Mouse (Mus musculus) kidney, adult 11 months (tissue): ENCODE measurements around the gene Bsn.
"Not testable (repeated sequence)": the region's sequence is repeated elsewhere in the genome, so short reads cannot be mapped to it uniquely, and the experiment has no call there.

ENCODE experiments used
- DNase-seq: peaks from one replicate; pipeline ENCODE4 v3.0.0; 2022

The Bsn gene

GRCm38 (mm10) chr9:108196920-108197677, 6.9 kb upstream of the Bsn start:
- DNase-seq, result no peak

- not testable (repeated sequence) for DNase-seq
These were observed 6.0 kb upstream of the Bsn start for GRCm38 (mm10) chr9:108196222-108196621.

- DNase-seq, result no peak
These were observed 747 bp downstream of the Bsn start for GRCm38 (mm10) chr9:108189488-108189786.

- no peak for DNase-seq
These were observed 1.2 kb downstream of the Bsn start for GRCm38 (mm10) chr9:108189023-108189422.

GRCm38 (mm10) chr9:108188511-108188910, 1.7 kb downstream of the Bsn start:
- DNase-seq, result no peak

- DNase-seq, result no peak
These were observed 2.6 kb downstream of the Bsn start for GRCm38 (mm10) chr9:108187616-108188015.

- no peak for DNase-seq
These were observed 4.4 kb downstream of the Bsn start for GRCm38 (mm10) chr9:108185786-108186185.

GRCm38 (mm10) chr9:108183531-108183994, 6.6 kb downstream of the Bsn start:
- DNase-seq, result no peak

- no peak for DNase-seq
These were observed 7.2 kb downstream of the Bsn start for GRCm38 (mm10) chr9:108182806-108183506.

GRCm38 (mm10) chr9:108178391-108178790, 11.8 kb downstream of the Bsn start:
- DNase-seq, result no peak

GRCm38 (mm10) chr9:108175116-108175838, 14.9 kb downstream of the Bsn start:
- DNase-seq, result no peak

GRCm38 (mm10) chr9:108172777-108173350, 17.3 kb downstream of the Bsn start:
- peak; percentile 30 for DNase-seq

- DNase-seq, result peak; percentile 13
These were observed 20.4 kb downstream of the Bsn start for GRCm38 (mm10) chr9:108169751-108170150.

- no peak for DNase-seq
These were observed 25.0 kb downstream of the Bsn start for GRCm38 (mm10) chr9:108165143-108165542.

- DNase-seq, result no peak
These were observed 26.4 kb downstream of the Bsn start for GRCm38 (mm10) chr9:108163646-108164284.

GRCm38 (mm10) chr9:108157891-108158290, 32.3 kb downstream of the Bsn start:
- no peak for DNase-seq

- no peak for DNase-seq
These were observed 32.7 kb downstream of the Bsn start for GRCm38 (mm10) chr9:108157451-108157850.

GRCm38 (mm10) chr9:108156786-108157185, 33.4 kb downstream of the Bsn start:
- DNase-seq, result no peak

- DNase-seq, result no peak
These were observed 35.4 kb downstream of the Bsn start for GRCm38 (mm10) chr9:108154814-108155213.

GRCm38 (mm10) chr9:108153516-108154448, 36.4 kb downstream of the Bsn start:
- no peak for DNase-seq

- DNase-seq, result no peak
These were observed 39.7 kb downstream of the Bsn start for GRCm38 (mm10) chr9:108150486-108150885.

GRCm38 (mm10) chr9:108149817-108150216, 40.4 kb downstream of the Bsn start:
- no peak for DNase-seq
